Mouse (Mus musculus) E14TG2a.4 (cell line): ENCODE measurements around the gene Nlgn2.

Experiments used
- CTCF ChIP-seq: conservative IDR thresholded peaks from 2 replicates; pipeline ENCODE4 v1.5.1; 2014; ENCODE audit warnings: low read length
- POU5F1 ChIP-seq: IDR thresholded peaks from 2 replicates; pipeline ENCODE4 v1.6.1; 2014; ENCODE audit warnings: low read length, borderline replicate concordance

- TF ChIP-seq CTCF (no peak), POU5F1 (no peak)
Observed at GRCm38 (mm10) chr11:69803328-69803727, 34.3 kb downstream of the Nlgn2 start.
